In genomic region chr9:96829682-96830081, GRCm38 (mm10) we compare ENCODE assay signal across 17 mouse cellular contexts.
DNase-seq lines count a peak whose midpoint lies in the region; ATAC-seq and TF ChIP-seq lines count a peak whose summit lies in the region.
"Had no signal": no experiment of that assay in that cellular context is flagged by ENCODE, and none has a peak within 500 bp of the region (broad histone marks: within the 10 kb centered on the region; RNA-seq: fewer than 3 reads in every experiment).

No protein-coding gene starts in this region.

- peak; percentile 58 for DNase-seq in cerebellum, adult 9-10 months
- DNase-seq in cerebellum, adult 8-10 months: no peak
- no peak for DNase-seq in liver, adult 2 months (ENCODE audit: extremely low read depth, low read depth, low spot score)
- DNase-seq in A20 (ENCODE audit: low read depth, low spot score): peak; percentile 42
- DNase-seq in gastrocnemius, adult 8-10 months (ENCODE audit: low spot score in 2 of 2): no peak
- no peak for DNase-seq in left cerebral cortex, postnatal 25 days (ENCODE audit: low spot score in 2 of 2)
- DNase-seq: adrenal gland, postnatal 14 days; lung, postnatal 36 days; spleen, adult 18-20 months had no signal

- no peak overlapping the region for H3K27ac ChIP-seq in liver, adult 2 months (replicated peaks; ENCODE audit: insufficient read depth, low read depth, low read length)
- no peak overlapping the region for H3K27ac ChIP-seq in liver, embryonic 12.5 days
- H3K27ac ChIP-seq in bone marrow, adult 2 months (ENCODE audit: control insufficient read depth, insufficient read depth, low read depth, low read length, poor library complexity): no peak overlapping the region
- H3K27ac ChIP-seq: embryonic facial prominence, embryonic 12.5 days; layer of hippocampus, adult 2 months; limb, embryonic 13.5 days had no signal

- no peak overlapping the region for H3K9ac ChIP-seq in liver, adult 2 months (ENCODE audit: low read depth, low read length)
- H3K9ac ChIP-seq in liver, embryonic 12.5 days: no peak overlapping the region
- H3K9ac ChIP-seq: embryonic facial prominence, embryonic 12.5 days; limb, embryonic 13.5 days had no signal

- H3K4me1 ChIP-seq in liver, adult 2 months (ENCODE audit: control insufficient read depth, insufficient read depth, low read length): no peaks in the 10 kb centered on the region
- H3K4me1 ChIP-seq in liver, embryonic 12.5 days: peaks cover 7% of the 10 kb centered on the region; the same call in 1 of the 2 replicates
- no peaks in the 10 kb centered on the region for H3K4me1 ChIP-seq in bone marrow, adult 2 months (ENCODE audit: control insufficient read depth, insufficient read depth, low read length)

- peak; percentile 19; the same call in 1 of the 2 replicates for TF ChIP-seq CTCF in liver, adult 2 months (IDR thresholded peaks at IDR 0.05; ENCODE audit: low read depth, low read length)
- peak; percentile 29; the same call in 1 of the 2 replicates for TF ChIP-seq CTCF in bone marrow, adult 2 months (IDR thresholded peaks at IDR 0.05; ENCODE audit: control insufficient read depth, insufficient read depth, low read length)

- no peak overlapping the region for H3K4me3 ChIP-seq in liver, adult 2 months (ENCODE audit: insufficient read depth, low read depth, low read length)
- no peak overlapping the region for H3K4me3 ChIP-seq in liver, embryonic 12.5 days
- H3K4me3 ChIP-seq in bone marrow, adult 2 months (replicated peaks; ENCODE audit: control insufficient read depth, low read depth, low read length): no peak overlapping the region
- H3K4me3 ChIP-seq: embryonic facial prominence, embryonic 12.5 days; layer of hippocampus, adult 2 months; limb, embryonic 13.5 days; myocyte had no signal

- intact Hi-C loops in left cerebral cortex, postnatal 25 days (cut with DNase I): no loop called here

- WGBS in liver, adult 2 months: 90% methylated on average over 3 of the region's 3 CpGs
- WGBS in liver, embryonic 12.5 days (ENCODE audit: insufficient replicate concordance): 68% methylated on average over 2 of the region's 3 CpGs
- 79% methylated on average over 3 of the region's 3 CpGs for WGBS in bone marrow, adult 2 months

- ATAC-seq in liver, embryonic 12.5 days: no peak

- no peaks in the 10 kb centered on the region for H3K9me3 ChIP-seq in liver, embryonic 12.5 days (replicated peaks)
- H3K9me3 ChIP-seq: embryonic facial prominence, embryonic 12.5 days; G1E; limb, embryonic 13.5 days had no signal

- peaks cover 5% of the 10 kb centered on the region; the same call in 1 of the 2 replicates for H3K36me3 ChIP-seq in liver, adult 2 months (ENCODE audit: control insufficient read depth, insufficient read depth, low read length)
- no peaks in the 10 kb centered on the region for H3K36me3 ChIP-seq in liver, embryonic 12.5 days
- H3K36me3 ChIP-seq: G1E had no signal

- no peak overlapping the region for H3K4me2 ChIP-seq in liver, embryonic 12.5 days
- H3K4me2 ChIP-seq: embryonic facial prominence, embryonic 12.5 days; limb, embryonic 13.5 days; midbrain, embryonic 11.5 days had no signal

- H3K79me2 ChIP-seq in liver, adult 2 months (ENCODE audit: control insufficient read depth, insufficient read depth, low read length): no peaks in the 10 kb centered on the region

- no peak for TF ChIP-seq POLR2A in liver, adult 2 months (IDR thresholded peaks at IDR 0.05; ENCODE audit: extremely low read depth, insufficient read depth, low read length)
- no peak for TF ChIP-seq POLR2A in bone marrow, adult 2 months (IDR thresholded peaks at IDR 0.05; ENCODE audit: borderline replicate concordance, control insufficient read depth, low read depth, low read length)

- no peaks in the 10 kb centered on the region for H3K27me3 ChIP-seq in liver, adult 2 months (ENCODE audit: control insufficient read depth, insufficient read depth, low read length)
- no peaks in the 10 kb centered on the region for H3K27me3 ChIP-seq in liver, embryonic 12.5 days (replicated peaks)
- H3K27me3 ChIP-seq: embryonic facial prominence, embryonic 12.5 days; limb, embryonic 13.5 days had no signal

Comparison
In these comparisons a context has a peak if more than half of its experiments do, and no peak if none do; other contexts are left out.
1. DNase-seq: peak in cerebellum, adult 9-10 months (single experiment) and A20 (single experiment); none in cerebellum, adult 8-10 months (single experiment), liver, adult 2 months (single experiment), gastrocnemius, adult 8-10 months (0 of 2) and left cerebral cortex, postnatal 25 days (0 of 2).